Mouse (Mus musculus) urinary bladder, postnatal 0 days (tissue): ENCODE measurements around the gene Tnrc6c. TPM values are rescaled to one million over a fixed set of nuclear protein-coding genes. Genes with fewer than 3 reads are reported as not detected.

Experiments
- polyA plus RNA-seq: library from polyadenylated mRNA; unstranded; fragments of >200 nt; fragmentation: Nextera tagmentation; extraction: Ambion mirVana; gene quantifications from 2 replicates; pipeline ENCODE4 v1.2.1, GENCODE M21; 2015

Gene Tnrc6c
- polyA plus RNA-seq = 4.8 and 5.3 TPM in 2 replicates

DNA sequence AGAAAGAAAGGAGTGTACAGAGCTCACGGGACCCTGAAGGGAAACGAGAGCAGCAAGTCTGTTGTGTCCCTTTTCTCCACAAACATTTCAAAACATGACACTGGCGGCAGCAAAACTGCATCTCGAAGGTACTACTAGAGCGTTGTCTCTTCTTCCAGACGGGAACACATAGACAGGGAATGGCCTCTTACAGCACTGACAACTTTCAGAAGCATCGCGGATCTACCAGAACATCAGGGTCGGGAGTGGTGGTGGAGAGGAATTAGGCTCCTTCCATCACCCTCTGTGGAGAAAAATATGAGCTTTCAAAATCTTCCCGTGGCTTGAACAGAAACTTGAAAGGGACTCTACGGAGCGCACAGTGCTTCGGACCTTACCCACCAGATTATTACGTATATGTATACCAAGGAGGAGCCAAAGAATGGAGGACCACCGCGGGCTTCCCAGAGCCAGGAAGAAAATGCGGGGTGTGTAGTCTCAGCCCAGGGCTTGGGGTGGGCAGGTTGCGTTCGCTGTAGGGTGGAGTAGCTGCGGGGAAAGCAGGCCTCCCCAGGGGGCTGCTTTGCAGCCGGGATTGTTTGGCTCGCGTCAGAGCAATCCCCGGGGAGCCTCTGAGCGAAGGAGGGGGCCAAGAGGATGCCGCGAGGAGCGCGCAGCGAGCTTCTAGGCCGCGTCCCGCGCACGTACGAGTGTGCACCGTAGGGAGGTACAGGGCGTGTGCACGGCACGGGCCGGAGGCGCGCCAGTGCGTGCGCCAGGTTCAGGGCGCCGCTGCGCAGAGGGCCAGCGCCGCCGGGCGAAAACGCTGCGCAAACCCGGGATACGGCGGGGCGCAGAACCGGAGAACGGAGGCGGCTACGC, at the start of gene Tnrc6c:
TSS of gene Tnrc6c (plus strand) at position 799 of the 861 bp plus-strand sequence.

DNA sequence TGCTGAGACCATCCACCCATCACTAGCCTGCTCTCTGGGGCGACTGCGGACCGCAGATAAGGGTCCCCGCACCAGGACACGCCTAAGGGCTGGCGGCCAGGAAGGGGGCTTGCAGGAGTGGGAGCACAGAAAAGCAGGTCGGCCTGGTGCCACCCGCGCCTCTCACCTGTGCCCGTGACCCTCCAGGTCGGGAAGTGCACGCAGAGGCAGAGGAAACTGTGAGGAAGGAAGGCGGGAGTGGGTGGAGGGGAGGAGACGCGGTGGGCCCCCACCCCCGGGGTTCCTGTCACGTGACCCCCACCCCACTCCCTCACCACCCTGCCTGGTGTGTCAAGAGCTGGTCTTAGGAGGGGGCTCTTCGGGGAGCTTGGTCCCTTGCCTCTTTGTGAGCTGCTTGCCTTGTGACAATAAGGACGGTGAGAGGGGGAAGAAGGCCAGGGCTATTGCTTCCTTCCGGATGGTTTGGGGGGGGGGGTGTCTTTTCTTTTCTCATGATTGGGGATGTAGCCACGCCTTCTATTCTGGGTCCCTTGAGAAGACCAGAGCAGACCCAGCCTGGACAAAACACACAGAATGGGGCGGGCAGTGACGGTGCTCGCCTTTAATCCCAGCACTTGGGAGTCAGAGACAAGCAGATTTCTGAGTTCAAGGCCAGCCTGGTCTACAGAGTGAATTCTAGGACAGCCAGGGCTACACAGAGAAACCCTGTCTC, 128.1 kb downstream of the Tnrc6c start, which contains the start of the genes Tmc8 and Tmc6:
TSS of gene Tmc8 (plus strand) at position 84 of the 712 bp plus-strand sequence.
TSS of gene Tmc6 (minus strand) at position 206 of the 712 bp plus-strand sequence.

DNA sequence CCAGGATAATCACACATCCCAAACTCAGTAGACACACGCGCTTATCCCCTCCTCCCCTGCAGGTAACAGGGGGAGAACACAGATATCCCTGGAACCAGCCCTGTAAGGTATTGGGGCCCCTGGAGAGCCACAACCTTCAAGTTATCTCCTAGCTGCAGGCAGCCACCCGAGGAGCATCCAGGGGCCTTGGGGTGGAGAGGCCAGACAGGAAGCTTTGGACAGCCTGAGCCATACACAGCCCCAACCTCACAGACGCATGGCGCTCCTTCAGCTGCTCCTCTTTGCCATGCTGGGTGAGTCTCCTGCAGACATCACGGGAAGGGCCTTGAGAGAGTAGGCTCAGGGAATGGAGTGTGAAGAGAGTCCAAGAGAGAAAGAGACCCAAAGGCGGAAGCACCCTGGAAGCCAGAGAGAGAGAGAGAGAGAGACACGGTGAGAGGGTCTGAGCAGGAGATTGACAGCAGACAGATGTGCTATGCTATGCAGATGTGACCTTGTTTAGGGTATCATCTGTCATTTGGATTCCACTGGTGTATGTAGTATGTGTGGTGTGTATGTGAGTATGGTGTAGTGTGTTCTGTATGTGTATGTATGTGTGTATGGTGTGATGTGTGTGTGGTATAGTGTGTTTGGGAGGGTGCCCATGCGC, 143.5 kb downstream of the Tnrc6c start, which contains the start of gene 6030468B19Rik:
TSS of gene 6030468B19Rik (plus strand) at position 150 of the 649 bp plus-strand sequence.

DNA sequence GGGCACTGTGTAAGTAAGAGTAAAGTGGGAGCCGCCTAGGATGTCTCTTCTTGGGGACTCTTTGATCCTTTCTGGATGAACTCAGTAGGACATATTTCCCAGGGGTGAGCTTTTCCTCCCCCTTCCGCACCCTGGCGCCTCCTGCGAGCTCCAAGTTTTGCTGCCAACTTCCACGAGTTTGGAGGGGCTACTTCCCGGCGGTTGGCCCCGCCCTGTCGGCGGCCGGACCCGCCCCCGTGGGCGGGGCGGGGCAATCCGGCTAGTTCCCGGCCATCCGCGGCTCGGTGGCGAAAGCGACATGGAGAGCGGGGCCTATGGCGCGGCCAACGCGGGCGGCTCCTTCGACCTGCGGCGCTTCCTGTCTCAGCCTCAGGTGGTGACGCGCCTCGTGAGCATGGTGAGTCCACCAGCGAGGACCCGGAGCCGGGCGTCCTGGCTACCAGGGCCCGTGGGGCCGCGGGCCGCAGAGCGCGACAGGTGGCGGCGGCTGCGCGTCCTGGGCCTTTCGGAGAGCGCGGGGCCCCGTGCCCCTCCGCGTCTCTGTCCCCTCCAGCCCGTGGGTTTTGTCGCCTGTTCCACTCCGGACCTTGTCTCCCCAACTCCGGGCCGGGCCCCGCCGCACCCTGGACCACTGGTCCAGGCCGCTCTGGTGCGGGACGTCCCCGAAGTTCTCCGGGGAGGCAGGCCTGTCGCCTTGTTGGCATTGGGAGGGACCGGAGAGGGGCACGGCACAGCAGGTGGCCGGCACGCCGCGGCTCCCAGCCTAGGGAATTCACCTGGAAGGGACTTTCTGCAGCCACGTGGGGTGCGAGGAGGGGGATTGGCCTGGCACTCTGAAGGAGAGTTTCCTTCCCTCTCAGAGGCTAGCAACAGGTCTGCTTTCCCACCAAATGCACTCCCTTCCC, 155.6 kb downstream of the Tnrc6c start, which contains the start of the genes Gm20708 and Syngr2:
TSS of gene Gm20708 (plus strand) at position 262 of the 905 bp plus-strand sequence.
TSS of gene Syngr2 (plus strand) at position 262 of the 905 bp plus-strand sequence.

Other genes with a start within 250 kb of the Tnrc6c start
- gene Gm11733, start 169.9 kb upstream of the Tnrc6c start, polyA plus RNA-seq = not detected in 2 replicates
- gene Tmc8, start 127.8 kb downstream of the Tnrc6c start, polyA plus RNA-seq = 4.9 and 6.1 TPM in 2 replicates
- gene Tmc6, start 127.9 kb downstream of the Tnrc6c start, polyA plus RNA-seq = 15.1 and 17.0 TPM in 2 replicates
- gene 6030468B19Rik, start 143.4 kb downstream of the Tnrc6c start, polyA plus RNA-seq = not detected in 2 replicates
- 0.31 and 0.46 TPM in 2 replicates for gene Gm20708, start 155.4 kb downstream of the Tnrc6c start, polyA plus RNA-seq
- gene Syngr2, start 155.4 kb downstream of the Tnrc6c start, polyA plus RNA-seq = 144 and 151 TPM in 2 replicates
- 4.2 and 5.4 TPM in 2 replicates for gene Afmid, start 171.6 kb downstream of the Tnrc6c start, polyA plus RNA-seq
- gene Tk1, start 171.8 kb downstream of the Tnrc6c start, polyA plus RNA-seq = 36.0 and 50.9 TPM in 2 replicates
- 47.6 and 67.0 TPM in 2 replicates for gene Birc5, start 195.0 kb downstream of the Tnrc6c start, polyA plus RNA-seq
- gene Tmem235, start 206.5 kb downstream of the Tnrc6c start, polyA plus RNA-seq = not detected in 2 replicates
- gene Tha1, start 219.2 kb downstream of the Tnrc6c start, polyA plus RNA-seq = 3.6 and 5.0 TPM in 2 replicates